Mouse (Mus musculus) neural tube, embryonic 15.5 days (tissue): ENCODE results near the gene Usf3. TPM values are rescaled to one million over a fixed set of nuclear protein-coding genes. Genes with fewer than 3 reads are reported as not detected.

Experiments
- ATAC-seq: fragments of 200-750 bp; cut with Nextera tagmentation; 2 replicates; pipeline ENCODE4 v1.8.0; 2017; ENCODE audit warnings: mild to moderate bottlenecking, moderate TSS enrichment, moderate library complexity; ENCODE audit not compliant: low FRiP score
- H3K27ac ChIP-seq: fragments of 300-500 bp; sonication (generic); replicated peaks from 2 replicates; pipeline ENCODE4 v1.5.1; 2015; ENCODE audit warnings: mild to moderate bottlenecking, inconsistent platforms
- H3K27me3 ChIP-seq: fragments of 300-500 bp; sonication (generic); replicated peaks from 2 replicates; pipeline ENCODE4 v1.6.1; 2015; ENCODE audit warnings: inconsistent platforms
- H3K36me3 ChIP-seq: fragments of 300-500 bp; sonication (generic); 2 replicates; pipeline ENCODE4 v1.6.1; 2015; ENCODE audit warnings: inconsistent platforms
- H3K4me1 ChIP-seq: fragments of 300-500 bp; sonication (generic); 2 replicates; pipeline ENCODE4 v1.6.1; 2015; ENCODE audit warnings: inconsistent platforms
- H3K4me2 ChIP-seq: fragments of 300-500 bp; sonication (generic); 2 replicates; pipeline ENCODE4 v1.6.1; 2015; ENCODE audit warnings: inconsistent platforms, mild to moderate bottlenecking, moderate library complexity
- H3K4me3 ChIP-seq: fragments of 300-500 bp; sonication (generic); replicated peaks from 2 replicates; pipeline ENCODE4 v1.5.1; 2015; ENCODE audit warnings: mild to moderate bottlenecking, inconsistent platforms
- H3K9ac ChIP-seq: fragments of 300-500 bp; sonication (generic); replicated peaks from 2 replicates; pipeline ENCODE4 v1.6.1; 2015; ENCODE audit warnings: mild to moderate bottlenecking, inconsistent platforms
- H3K9me3 ChIP-seq: fragments of 300-500 bp; sonication (generic); replicated peaks from 2 replicates; pipeline ENCODE4 v1.6.1; 2016; ENCODE audit warnings: inconsistent platforms
- WGBS: fragments of 180-500 bp; shearing (Covaris S2); methylation state at CpG from one replicate; pipeline ENCODE4 v1.1.7; 2015; ENCODE audit warnings: mixed read lengths; 5-methylcytosine and 5-hydroxymethylcytosine counted together
- polyA plus RNA-seq: library from polyadenylated mRNA; unstranded; fragments of >200 nt; fragmentation: Nextera tagmentation; extraction: Ambion mirVana; gene quantifications from 2 replicates; pipeline ENCODE4 v1.2.1, GENCODE M21; 2015

Gene Usf3
- polyA plus RNA-seq: 2.5 TPM in 2 replicates

DNA sequence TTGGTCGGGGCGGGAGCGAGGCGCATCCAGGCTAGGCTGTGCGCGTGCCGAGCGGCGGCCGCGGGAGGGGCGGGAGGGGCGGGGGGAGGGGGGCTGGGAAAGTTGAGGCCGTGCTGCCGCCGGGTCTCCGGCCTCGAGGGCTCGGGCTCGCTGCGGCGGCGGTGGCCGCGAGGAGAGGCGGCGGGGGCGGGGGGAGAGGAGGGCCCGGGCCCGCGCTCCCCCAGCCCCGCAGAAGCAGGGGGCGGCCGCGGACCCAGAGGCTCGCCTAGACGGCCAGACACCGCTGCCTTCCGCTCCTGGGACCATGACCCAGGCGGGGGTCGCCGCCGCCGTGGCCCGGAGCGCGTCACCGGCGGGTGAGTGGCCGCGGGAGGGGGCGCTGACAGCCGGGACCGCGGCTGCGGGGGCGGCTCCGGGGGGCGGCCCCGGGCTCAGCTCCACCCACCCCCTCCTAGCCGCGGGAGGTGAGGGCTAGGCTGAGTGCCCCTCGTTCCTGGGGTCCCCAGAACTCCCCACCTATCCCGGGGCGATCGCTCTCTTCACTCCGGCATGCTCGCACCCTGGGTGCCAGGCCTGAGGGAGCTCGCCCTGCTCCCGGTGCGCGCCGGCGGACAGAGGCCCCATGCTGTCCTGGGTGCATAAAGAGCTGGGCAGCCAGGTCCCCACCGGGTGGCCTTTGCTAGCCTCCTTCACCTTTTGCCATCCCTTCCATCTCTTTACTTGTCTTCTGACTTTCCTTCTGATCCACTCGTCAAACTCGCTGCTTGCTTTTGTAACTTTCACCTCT is at the start of gene Usf3:
Gene Usf3 (plus strand): TSS at position 92 of the 787 bp plus-strand sequence.
- WGBS: under 1% methylated on average over 44 of the region's 77 CpGs
- peak within 1 kb of the TSS; percentile 89 for H3K9ac ChIP-seq
- H3K36me3 ChIP-seq: no peaks in the 10 kb centered on the region
- peaks cover 22% of the 10 kb centered on the region for H3K4me1 ChIP-seq
- peak; percentile 73 for ATAC-seq
- no peaks in the 10 kb centered on the region for H3K27me3 ChIP-seq
- peak within 1 kb of the TSS; percentile 90 for H3K27ac ChIP-seq
- H3K9me3 ChIP-seq: no peaks in the 10 kb centered on the region
- peak within 1 kb of the TSS; percentile 88 for H3K4me3 ChIP-seq
- H3K4me2 ChIP-seq: peak within 1 kb of the TSS; percentile 87

DNA sequence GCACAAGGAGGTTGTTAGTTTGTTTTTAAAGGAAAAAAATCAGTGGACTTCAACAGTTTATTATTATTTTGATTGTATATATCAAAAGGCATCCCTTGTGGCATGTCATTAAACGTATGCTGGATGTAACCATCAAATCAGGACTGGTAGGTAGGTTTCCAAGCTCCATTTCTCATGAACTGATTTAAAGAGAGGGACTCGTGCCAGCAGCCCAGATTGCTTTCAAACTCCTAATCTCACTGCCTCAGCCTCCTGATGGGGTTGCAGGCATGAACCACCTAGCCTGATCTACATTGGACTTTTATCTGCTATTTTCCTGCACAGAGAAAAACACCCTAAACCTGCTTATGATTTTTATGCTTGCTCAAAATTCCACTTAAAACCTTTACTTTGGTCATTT is 49.3 kb upstream of the Usf3 start:
- H3K9ac ChIP-seq: no peak overlapping the region
- no peaks in the 10 kb centered on the region for H3K27me3 ChIP-seq
- no peak overlapping the region for H3K4me3 ChIP-seq
- H3K9me3 ChIP-seq: no peaks in the 10 kb centered on the region
- no peak for ATAC-seq
- no peak overlapping the region for H3K27ac ChIP-seq
- no peak overlapping the region for H3K4me2 ChIP-seq
- H3K4me1 ChIP-seq: 0 out of 2 replicates have a peak, but pooled peaks cover 4% of the 10 kb centered on the region
- no peaks in the 10 kb centered on the region for H3K36me3 ChIP-seq
- WGBS: 61% methylated on average over 2 of the region's 2 CpGs

DNA sequence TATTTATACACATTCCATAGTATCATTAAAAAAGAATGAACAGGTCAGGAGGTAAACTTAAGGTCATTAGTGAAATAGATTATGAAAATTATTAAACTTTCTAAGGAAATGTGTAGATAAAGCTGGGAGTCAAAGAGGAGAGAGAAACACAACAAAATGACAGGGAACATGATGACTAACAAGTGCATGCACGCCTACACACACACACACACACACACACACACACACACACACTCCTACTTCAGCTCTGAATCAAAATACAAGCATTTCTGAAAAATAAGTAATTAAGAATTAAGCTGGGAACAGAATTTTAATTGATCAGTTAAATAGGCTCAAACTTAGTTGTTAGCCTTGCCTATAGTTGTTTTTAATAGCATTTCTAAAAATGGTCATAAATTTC is 48.3 kb upstream of the Usf3 start:
- H3K4me1 ChIP-seq: 0 out of 2 replicates have a peak, but pooled peaks cover 4% of the 10 kb centered on the region
- H3K9ac ChIP-seq: no peak overlapping the region
- WGBS: 71% methylated on average over 1 of the region's 1 CpGs
- H3K36me3 ChIP-seq: no peaks in the 10 kb centered on the region
- no peaks in the 10 kb centered on the region for H3K9me3 ChIP-seq
- no peak overlapping the region for H3K4me3 ChIP-seq
- no peaks in the 10 kb centered on the region for H3K27me3 ChIP-seq
- H3K4me2 ChIP-seq: no peak overlapping the region
- H3K27ac ChIP-seq: no peak overlapping the region
- no peak for ATAC-seq

DNA sequence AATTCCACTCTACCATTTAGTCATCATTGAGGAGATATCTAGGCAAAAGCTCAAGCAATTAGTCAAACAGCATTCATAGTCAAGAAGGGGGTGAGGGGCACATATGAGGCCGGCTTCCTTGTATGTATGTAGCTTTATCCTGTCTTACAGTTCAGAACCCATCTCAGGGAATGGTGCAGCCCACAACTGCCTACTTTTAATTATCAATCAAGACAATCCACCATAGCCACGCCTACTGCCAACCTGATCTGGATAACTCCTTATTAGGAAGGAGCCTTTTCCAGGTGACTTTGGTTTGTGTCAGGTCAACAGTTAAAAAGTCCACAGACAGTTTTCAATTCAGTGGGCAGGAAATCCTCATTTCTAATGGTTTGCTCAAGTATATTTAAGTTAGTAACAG is 47.6 kb upstream of the Usf3 start:
- ATAC-seq: no peak
- WGBS: 93% methylated on average over 2 of the region's 2 CpGs

DNA sequence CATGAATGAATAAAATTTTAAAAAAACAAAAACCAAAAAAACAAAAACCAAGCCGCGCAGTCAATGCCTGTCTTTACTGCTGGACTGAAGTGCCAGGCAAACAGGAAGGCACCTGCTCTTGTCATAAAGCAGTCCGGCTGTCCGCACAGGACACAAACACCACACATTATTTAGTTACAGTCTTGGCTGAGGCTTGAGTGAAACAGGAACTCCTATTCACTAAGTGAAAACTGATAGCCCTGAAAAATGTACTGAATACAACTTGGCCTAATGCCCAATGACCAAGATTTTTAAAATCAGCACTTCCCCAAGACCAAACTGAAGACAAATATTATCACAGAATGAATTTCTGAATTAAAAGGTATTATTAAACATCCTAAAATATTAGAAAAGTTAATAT is 46.6 kb upstream of the Usf3 start:
- no peak for ATAC-seq
- WGBS: 63% methylated on average over 4 of the region's 4 CpGs
- Histone ChIP-seq H3K9me3 (no peaks in the 10 kb centered on the region), H3K4me3 (no peak overlapping the region), H3K36me3 (no peaks in the 10 kb centered on the region), H3K27ac (no peak overlapping the region), H3K4me1 (0 out of 2 replicates have a peak, but pooled peaks cover 4% of the 10 kb centered on the region), H3K27me3 (no peaks in the 10 kb centered on the region), H3K4me2 (no peak overlapping the region), H3K9ac (no peak overlapping the region)

More for the DNA sequence above, 47.6 kb upstream of the Usf3 start:
- no peak overlapping the region for H3K27ac ChIP-seq
- 0 out of 2 replicates have a peak, but pooled peaks cover 4% of the 10 kb centered on the region for H3K4me1 ChIP-seq
- H3K27me3 ChIP-seq: no peaks in the 10 kb centered on the region
- H3K9me3 ChIP-seq: no peaks in the 10 kb centered on the region
- no peak overlapping the region for H3K4me3 ChIP-seq
- no peak overlapping the region for H3K4me2 ChIP-seq
- no peaks in the 10 kb centered on the region for H3K36me3 ChIP-seq
- H3K9ac ChIP-seq: no peak overlapping the region

DNA sequence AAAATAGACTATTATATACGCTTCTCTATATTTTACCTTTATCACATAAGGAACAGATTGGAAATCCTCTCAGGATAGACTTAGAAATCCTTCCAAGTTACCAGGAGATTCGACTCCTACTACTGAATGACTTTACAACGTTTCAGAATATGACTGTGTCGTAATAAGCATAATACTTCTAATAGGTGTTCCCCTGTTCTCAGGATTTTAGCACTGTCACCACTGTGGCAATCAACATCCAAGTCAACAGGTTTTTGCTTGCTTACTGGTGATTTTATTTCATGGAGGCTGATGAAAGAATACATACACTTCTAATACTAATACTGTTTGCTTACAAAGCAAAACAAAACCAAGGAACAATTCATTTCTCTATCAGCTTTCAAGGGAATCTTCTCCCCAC is 40.7 kb upstream of the Usf3 start:
- no peak for ATAC-seq
- Histone ChIP-seq H3K4me2 (no peak overlapping the region), H3K9me3 (no peaks in the 10 kb centered on the region), H3K27ac (no peak overlapping the region), H3K4me3 (no peak overlapping the region), H3K27me3 (no peaks in the 10 kb centered on the region), H3K4me1 (peaks cover 10% of the 10 kb centered on the region), H3K9ac (no peak overlapping the region), H3K36me3 (no peaks in the 10 kb centered on the region)
- 85% methylated on average over 4 of the region's 4 CpGs for WGBS

DNA sequence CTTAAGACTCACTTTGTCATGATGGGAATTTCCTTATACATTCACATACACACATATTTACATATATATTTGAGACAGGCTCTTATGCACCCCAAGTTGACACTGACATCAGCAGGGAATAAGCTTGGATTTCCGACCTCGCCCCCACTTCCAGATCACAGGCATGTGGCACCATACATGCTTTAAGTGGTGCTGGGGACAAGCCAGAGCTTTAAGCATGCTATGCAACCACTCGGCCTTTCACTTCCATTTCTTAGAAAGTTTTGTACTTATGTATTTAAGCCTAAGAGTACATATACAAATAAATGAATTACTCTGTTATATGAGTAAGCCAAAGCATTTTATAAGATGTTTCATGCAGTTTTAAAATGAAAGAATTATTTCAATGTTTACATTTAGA is 39.9 kb upstream of the Usf3 start:
- no peak for ATAC-seq
- 93% methylated on average over 3 of the region's 3 CpGs for WGBS
- H3K9me3 ChIP-seq: no peaks in the 10 kb centered on the region

DNA sequence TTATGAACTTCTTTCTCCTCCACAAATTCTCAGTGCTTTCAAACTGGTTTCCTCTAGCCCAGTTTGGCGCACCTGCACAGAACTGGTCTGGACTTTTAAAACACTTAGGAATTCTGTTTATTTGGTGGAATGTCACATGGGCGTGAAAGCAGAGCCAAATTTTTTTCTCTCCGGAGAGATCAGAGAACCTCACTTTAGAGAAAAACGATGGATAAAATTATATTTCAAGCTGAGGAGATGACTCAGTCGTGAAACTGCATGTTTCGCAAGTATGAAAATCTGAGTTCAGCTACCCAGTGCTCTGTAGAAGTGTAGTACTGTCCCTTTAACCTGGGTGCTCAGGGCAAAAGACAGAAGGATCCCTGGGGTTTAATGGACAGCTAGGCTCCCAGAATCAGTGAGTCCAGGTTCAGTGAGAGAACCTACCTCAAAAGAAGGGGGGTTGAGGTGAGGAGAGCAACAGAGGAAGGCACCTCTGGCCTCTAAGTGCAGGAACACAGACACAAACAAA is 36.5 kb upstream of the Usf3 start:
- H3K9ac ChIP-seq: no peak overlapping the region
- peaks cover 24% of the 10 kb centered on the region for H3K4me1 ChIP-seq
- no peaks in the 10 kb centered on the region for H3K36me3 ChIP-seq
- H3K9me3 ChIP-seq: no peaks in the 10 kb centered on the region
- no peaks in the 10 kb centered on the region for H3K27me3 ChIP-seq
- H3K4me2 ChIP-seq: no peak overlapping the region
- no peak for ATAC-seq
- WGBS: 91% methylated on average over 6 of the region's 6 CpGs
- H3K27ac ChIP-seq: no peak overlapping the region
- H3K4me3 ChIP-seq: no peak overlapping the region

More for the DNA sequence above, 39.9 kb upstream of the Usf3 start:
- Histone ChIP-seq H3K27me3 (no peaks in the 10 kb centered on the region), H3K4me1 (peaks cover 19% of the 10 kb centered on the region), H3K36me3 (no peaks in the 10 kb centered on the region), H3K4me3 (no peak overlapping the region), H3K4me2 (no peak overlapping the region), H3K27ac (no peak overlapping the region), H3K9ac (no peak overlapping the region)

DNA sequence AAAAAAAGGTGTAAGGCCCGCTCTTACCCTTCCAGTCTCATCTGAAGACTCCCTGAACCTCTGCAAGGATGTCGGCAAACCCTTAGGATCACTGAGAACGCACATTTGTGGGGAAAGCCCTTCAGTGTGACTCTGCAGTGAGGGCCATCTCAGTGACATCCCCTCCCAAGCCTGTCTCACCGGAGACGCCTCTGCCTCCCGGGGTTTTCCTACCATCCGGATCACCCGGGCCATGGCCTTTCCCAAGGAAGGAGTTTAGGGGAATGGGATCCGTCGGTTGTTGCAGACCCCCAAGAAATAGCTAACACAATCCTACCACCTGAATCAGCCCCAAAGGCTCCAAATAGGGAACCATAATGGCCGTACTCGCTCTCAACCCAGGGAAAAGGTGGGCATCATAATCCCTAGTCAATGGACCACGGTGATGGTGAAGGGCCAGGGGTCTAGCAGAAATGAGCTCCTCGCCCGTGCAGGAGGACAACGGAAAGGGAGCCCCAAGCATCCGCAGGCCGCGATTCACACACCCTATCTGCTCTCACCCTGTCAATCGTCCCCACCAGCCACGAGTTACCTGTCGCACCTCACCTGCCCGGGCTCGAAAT is 34.6 kb upstream of the Usf3 start:
- Histone ChIP-seq H3K27ac (peak overlapping the region; percentile 98), H3K36me3 (no peaks in the 10 kb centered on the region), H3K4me2 (peak overlapping the region; percentile 87), H3K9me3 (no peaks in the 10 kb centered on the region), H3K4me3 (peak overlapping the region; percentile 94), H3K27me3 (no peaks in the 10 kb centered on the region), H3K9ac (peak overlapping the region; percentile 95), H3K4me1 (peaks cover 27% of the 10 kb centered on the region)
- peak; percentile 9; the same call in 1 of the 2 replicates for ATAC-seq
- WGBS: 1% methylated on average over 24 of the region's 24 CpGs

DNA sequence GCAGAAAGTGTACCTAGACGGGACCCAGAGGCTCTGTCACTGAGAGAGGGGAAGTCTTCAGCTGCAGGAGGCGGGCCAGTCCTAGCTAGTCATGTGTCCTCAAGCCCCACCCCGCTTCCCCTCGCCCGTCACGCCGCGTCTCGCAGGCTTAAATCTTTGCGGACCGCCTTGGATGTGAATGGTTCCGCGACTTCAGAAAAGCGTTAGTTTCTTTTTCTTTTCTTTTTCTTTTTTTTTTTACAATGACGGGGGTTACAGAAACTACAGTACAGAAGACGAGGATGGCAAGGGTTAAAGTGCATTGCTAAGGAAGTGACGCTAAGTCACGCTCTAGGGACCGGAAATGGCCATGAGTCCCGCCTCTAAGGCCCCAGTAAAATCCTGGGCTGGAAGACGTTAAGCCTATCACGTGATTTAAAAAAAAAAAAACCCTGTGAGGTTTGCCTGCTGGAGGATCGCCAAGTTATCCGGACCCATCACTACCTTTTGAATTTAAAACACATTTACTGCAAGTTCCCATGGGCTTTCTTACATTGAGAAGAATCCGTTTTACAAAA is 34.0 kb upstream of the Usf3 start:
- Histone ChIP-seq H3K4me1 (peaks cover 27% of the 10 kb centered on the region), H3K4me2 (peak overlapping the region; percentile 87), H3K4me3 (peak overlapping the region; percentile 94), H3K9me3 (no peaks in the 10 kb centered on the region), H3K27me3 (no peaks in the 10 kb centered on the region), H3K9ac (peak overlapping the region; percentile 95), H3K36me3 (no peaks in the 10 kb centered on the region), H3K27ac (peak overlapping the region; percentile 98)
- 0% methylated on average over 25 of the region's 25 CpGs for WGBS
- peak; percentile 91 for ATAC-seq

DNA sequence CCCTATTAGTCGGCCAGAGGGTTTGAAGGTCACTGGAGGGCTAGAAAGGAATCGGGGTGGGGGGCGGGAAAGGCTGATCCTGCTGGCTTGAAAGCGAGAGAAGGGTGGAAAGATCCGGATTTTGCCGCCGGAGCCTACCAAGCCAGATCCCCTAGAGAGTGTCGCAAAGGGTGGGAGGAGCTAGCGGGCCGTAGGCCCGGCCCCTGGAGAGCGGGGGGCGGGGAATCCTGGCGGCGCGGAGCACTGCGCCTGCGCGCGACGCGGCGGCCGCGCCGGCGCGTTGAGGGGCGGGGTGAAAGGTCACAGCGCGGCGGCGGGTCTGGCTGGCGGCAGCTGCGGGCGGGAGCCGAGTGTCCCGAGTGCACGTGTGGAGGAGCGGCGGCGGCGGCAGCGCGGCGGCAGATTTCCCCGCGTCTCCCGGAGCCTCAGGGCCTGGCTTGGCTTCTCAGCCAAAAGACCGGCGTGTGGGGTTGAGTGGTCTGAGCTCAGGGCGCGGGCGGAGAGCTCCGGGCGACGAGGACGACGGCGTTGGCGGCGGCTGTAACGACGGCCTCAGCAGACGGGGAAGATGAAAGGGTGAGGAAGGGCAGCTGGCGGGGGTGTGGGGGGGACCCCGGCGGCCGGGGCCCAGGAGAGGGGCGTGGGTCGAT is 33.4 kb upstream of the Usf3 start, which contains the start of the genes Atp6v1a and Naa50:
Gene Atp6v1a (minus strand): TSS at position 170 of the 650 bp plus-strand sequence.
Gene Naa50 (plus strand): TSS at position 295 of the 650 bp plus-strand sequence.
- H3K4me3 ChIP-seq: peak within 1 kb of the TSS; percentile 94
- peak within 1 kb of the TSS; percentile 87 for H3K4me2 ChIP-seq
- WGBS: under 1% methylated on average over 69 of the region's 71 CpGs
- peaks cover 27% of the 10 kb centered on the region for H3K4me1 ChIP-seq
- H3K9me3 ChIP-seq: no peaks in the 10 kb centered on the region
- ATAC-seq: peak; percentile 89
- no peaks in the 10 kb centered on the region for H3K27me3 ChIP-seq
- H3K36me3 ChIP-seq: no peaks in the 10 kb centered on the region
- H3K27ac ChIP-seq: peak within 1 kb of the TSS; percentile 98
- H3K9ac ChIP-seq: peak within 1 kb of the TSS; percentile 95
